ENCODE assay signal across 24 mouse cellular contexts in the genomic region with DNA sequence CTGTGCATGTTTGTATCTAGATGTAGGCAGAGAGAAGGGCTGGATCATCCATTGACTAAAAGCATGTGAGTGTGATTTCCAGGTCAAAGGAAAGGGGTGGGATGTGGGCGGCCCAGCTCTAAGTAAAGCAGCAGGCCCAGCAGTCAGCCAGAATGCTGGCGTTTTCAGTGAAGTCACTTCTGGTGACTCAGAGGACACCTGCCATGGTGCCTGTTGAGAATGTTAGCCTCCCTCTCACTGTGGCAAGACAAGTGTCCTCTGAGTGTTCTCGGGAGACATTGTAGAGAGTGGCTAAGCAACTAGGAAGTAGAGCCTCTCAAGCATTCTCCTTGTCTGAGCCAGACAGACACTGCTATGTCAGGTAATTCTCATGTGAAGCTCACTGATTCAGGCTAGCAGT.
DNase-seq lines count a peak whose midpoint lies in the region; ATAC-seq and TF ChIP-seq lines count a peak whose summit lies in the region.
"Had no signal": no experiment of that assay in that cellular context is flagged by ENCODE, and none has a peak within 500 bp of the region (broad histone marks: within the 10 kb centered on the region; RNA-seq: fewer than 3 reads in every experiment).

No protein-coding gene starts in this region.

- peak overlapping the region; percentile 55 for H3K27ac ChIP-seq in left cerebral cortex, adult 2 months
- H3K27ac ChIP-seq: embryonic facial prominence, embryonic 13.5 days; forebrain, embryonic 12.5 days; intestine, embryonic 15.5 days; limb, embryonic 10.5 days; liver, embryonic 15.5 days; lung, embryonic 15.5 days; midbrain, embryonic 12.5 days; stomach, postnatal 0 days had no signal

- DNase-seq in frontal cortex, postnatal 10 days (ENCODE audit: low spot score in 2 of 2), result no peak
- DNase-seq in left cerebral cortex, adult 2 months (ENCODE audit: extremely low spot score in 1 of 2, low spot score in 2 of 2), result peak; percentile 25 to 28
- no peak for DNase-seq in left cerebral cortex, postnatal 4 days
- DNase-seq in right cerebral cortex, postnatal 25 days, result peak; percentile 29
- no peak for DNase-seq in right cerebral cortex, postnatal 10 days (ENCODE audit: low spot score in 2 of 2)
- no peak for DNase-seq in MN1 (ENCODE audit: low spot score)
- no peak for DNase-seq in adrenal gland, postnatal 25 days
- DNase-seq: embryo, embryonic 11 days; gastrocnemius, postnatal 14 days; heart, adult 11 months; kidney, adult 8-10 months; kidney, postnatal 10 days; liver had no signal

- no peak overlapping the region for H3K4me3 ChIP-seq in left cerebral cortex, adult 2 months
- H3K4me3 ChIP-seq: embryonic facial prominence, embryonic 13.5 days; erythroblast, embryonic 14.5 days; forebrain, embryonic 12.5 days; intestine, embryonic 15.5 days; limb, embryonic 10.5 days; liver, embryonic 15.5 days; lung, embryonic 15.5 days; midbrain, embryonic 12.5 days had no signal

- ATAC-seq in frontal cortex, adult (ENCODE audit: low TSS enrichment), result peak; percentile 91
- ATAC-seq: hindbrain, embryonic 16.5 days; intestine, embryonic 15.5 days had no signal

- intact Hi-C loops in left cerebral cortex, adult 2 months (cut with DNase I), result loop anchor here (10.0 kb wide), 1 partner anchor 140 kb away; a partner anchor contains a TSS
- intact Hi-C loops in left cerebral cortex, postnatal 4 days (cut with DNase I), result no loop called here

- TF ChIP-seq CTCF in left cerebral cortex, adult 2 months (IDR thresholded peaks at IDR 0.05), result no peak

Comparison
In these comparisons a context has a peak if more than half of its experiments do, and no peak if none do; other contexts are left out.
1. DNase-seq: peak in left cerebral cortex, adult 2 months (2 of 2) and right cerebral cortex, postnatal 25 days (single experiment); none in frontal cortex, postnatal 10 days (0 of 2), left cerebral cortex, postnatal 4 days (single experiment), right cerebral cortex, postnatal 10 days (0 of 2), MN1 (single experiment) and adrenal gland, postnatal 25 days (single experiment).